Mouse (Mus musculus): ENCODE results near the gene Gk5. TPM values are rescaled to one million over a fixed set of nuclear protein-coding genes. Genes with fewer than 3 reads are reported as not detected.

Gk5 gene
- total and polyA plus RNA-seq, 2 experiments from 2014 or later = 2.2 to 7.4 TPM

DNA sequence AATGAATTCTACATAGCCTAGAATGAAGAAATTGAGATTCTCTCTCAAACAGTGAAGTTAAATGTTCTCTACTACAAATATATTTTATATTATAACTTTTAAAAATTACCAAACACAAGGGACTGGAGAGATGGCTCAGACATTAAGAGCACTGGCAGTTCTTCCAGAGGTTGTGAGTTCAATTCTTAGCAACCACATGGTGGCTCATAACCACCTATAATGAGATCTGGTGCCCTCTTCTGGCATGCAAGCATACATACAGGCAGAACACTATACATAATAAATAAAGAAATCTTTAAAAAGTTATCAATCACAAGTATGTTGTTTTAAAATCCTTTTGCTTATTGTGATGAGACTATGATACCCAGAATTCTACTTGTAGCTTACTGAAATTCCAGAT, 98.6 kb downstream of the Gk5 start:
- ATAC-seq (ENCODE audit: low FRiP score) = no peak

DNA sequence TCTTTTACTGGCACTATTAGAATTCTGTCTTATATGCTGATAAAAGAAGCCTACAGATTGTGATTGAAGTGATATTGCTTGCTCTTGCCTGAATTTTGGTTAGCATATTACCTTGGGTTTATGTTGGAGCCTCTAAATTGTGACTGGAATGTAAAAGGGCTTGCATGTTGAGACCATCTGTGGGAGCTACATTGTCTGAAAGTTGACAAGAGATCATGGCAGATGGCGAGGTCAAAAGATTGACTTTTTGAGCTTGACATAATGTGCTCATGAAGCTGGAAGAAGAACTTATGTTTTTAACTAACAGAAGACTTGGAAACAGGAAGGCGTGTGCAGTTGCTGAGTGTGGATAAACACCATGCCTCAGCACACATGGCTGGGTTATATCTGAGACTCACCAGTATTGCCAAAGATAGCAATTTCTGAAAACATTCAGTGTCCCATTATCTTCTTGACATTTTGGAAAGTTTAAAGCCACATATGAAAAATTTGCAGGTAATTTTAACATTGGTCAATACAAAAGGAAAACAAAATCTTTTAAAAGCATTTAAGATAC, 100.0 kb downstream of the Gk5 start:
- TF ChIP-seq CTCF (IDR thresholded peaks at IDR 0.05) = no peak
- 57% methylated on average over 2 of the region's 2 CpGs for WGBS
- H3K27ac ChIP-seq (ENCODE audit: low read depth, low read length) = no peak overlapping the region
- no peak for ATAC-seq (ENCODE audit: low FRiP score)
- H3K4me1 ChIP-seq (ENCODE audit: insufficient read depth, low read length) = no peaks in the 10 kb centered on the region
- H3K4me2 ChIP-seq (ENCODE audit: low read depth, low read length, poor library complexity, severe bottlenecking) = no peak overlapping the region
- no peak overlapping the region for H3K9ac ChIP-seq (replicated peaks; ENCODE audit: low read length, poor library complexity, severe bottlenecking)
- H3K9me3 ChIP-seq (ENCODE audit: low read length) = no peaks in the 10 kb centered on the region
- no peaks in the 10 kb centered on the region for H3K36me3 ChIP-seq (ENCODE audit: insufficient read depth, low read length)
- H3K27me3 ChIP-seq (ENCODE audit: insufficient read depth, low read length) = no peaks in the 10 kb centered on the region
- DNase-seq (ENCODE audit: low spot score) = peak; percentile 83
- no peak overlapping the region for H3K4me3 ChIP-seq (ENCODE audit: low read depth, low read length)

More for the DNA sequence above, 98.6 kb downstream of the Gk5 start:
- no peak for DNase-seq (ENCODE audit: low spot score)
- no peaks in the 10 kb centered on the region for H3K36me3 ChIP-seq (ENCODE audit: insufficient read depth, low read length)
- H3K4me3 ChIP-seq (ENCODE audit: low read depth, low read length) = no peak overlapping the region
- no peaks in the 10 kb centered on the region for H3K4me1 ChIP-seq (ENCODE audit: insufficient read depth, low read length)
- H3K27ac ChIP-seq (ENCODE audit: low read depth, low read length) = no peak overlapping the region
- peak; percentile 38; the same call in 1 of the 2 replicates for TF ChIP-seq CTCF (IDR thresholded peaks at IDR 0.05)
- no peak overlapping the region for H3K9ac ChIP-seq (replicated peaks; ENCODE audit: low read length, poor library complexity, severe bottlenecking)
- no peak overlapping the region for H3K4me2 ChIP-seq (ENCODE audit: low read depth, low read length, poor library complexity, severe bottlenecking)
- no peaks in the 10 kb centered on the region for H3K27me3 ChIP-seq (ENCODE audit: insufficient read depth, low read length)
- no peaks in the 10 kb centered on the region for H3K9me3 ChIP-seq (ENCODE audit: low read length)

DNA sequence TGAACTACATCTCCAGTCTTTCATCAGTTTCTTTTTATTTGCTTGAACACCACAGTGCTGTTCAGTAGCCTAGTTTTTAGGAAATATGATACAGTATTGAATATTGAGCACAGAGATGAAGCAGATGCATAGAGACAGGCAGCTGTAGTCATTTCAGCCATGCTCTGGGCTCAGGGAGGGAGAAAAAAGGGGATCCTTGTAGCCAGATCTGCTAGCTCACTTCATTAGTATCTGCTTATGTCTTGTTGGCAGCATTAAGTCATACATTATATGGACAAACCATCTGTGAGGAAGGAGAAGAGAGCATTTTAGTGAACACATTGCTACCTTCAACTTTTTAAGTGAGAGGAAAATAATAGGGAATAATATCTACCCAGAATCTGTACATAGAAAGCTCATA, 101.3 kb downstream of the Gk5 start:
- Histone ChIP-seq H3K4me3 (ENCODE audit: low read depth, low read length) (no peak overlapping the region), H3K4me2 (ENCODE audit: low read depth, low read length, poor library complexity, severe bottlenecking) (no peak overlapping the region), H3K9me3 (ENCODE audit: low read length) (no peaks in the 10 kb centered on the region), H3K36me3 (ENCODE audit: insufficient read depth, low read length) (no peaks in the 10 kb centered on the region), H3K4me1 (ENCODE audit: insufficient read depth, low read length) (no peaks in the 10 kb centered on the region), H3K27ac (ENCODE audit: low read depth, low read length) (no peak overlapping the region), H3K27me3 (ENCODE audit: insufficient read depth, low read length) (no peaks in the 10 kb centered on the region), H3K9ac (replicated peaks; ENCODE audit: low read length, poor library complexity, severe bottlenecking) (no peak overlapping the region)
- TF ChIP-seq CTCF (IDR thresholded peaks at IDR 0.05) = no peak
- no peak for ATAC-seq (ENCODE audit: low FRiP score)
- DNase-seq (ENCODE audit: low spot score) = no peak

DNA sequence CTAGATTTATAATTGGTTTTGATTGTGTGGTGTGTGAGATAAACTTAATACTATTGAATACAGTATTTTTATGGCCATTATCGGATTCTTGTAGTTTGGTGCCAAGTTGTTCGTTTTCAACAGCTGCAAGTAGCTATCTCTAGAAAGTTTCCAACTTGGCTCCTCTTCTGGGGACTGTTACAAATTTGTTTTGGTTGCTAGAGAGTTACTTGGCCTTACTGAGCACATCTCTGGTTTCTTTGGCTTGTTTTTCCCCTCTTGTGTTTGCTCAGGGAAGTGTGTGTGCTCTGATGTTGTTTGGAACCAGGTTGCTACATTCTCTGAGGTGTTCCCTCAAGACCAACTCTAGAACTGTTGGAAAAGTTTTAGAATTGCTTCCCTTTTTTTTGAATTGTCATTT, 104.1 kb downstream of the Gk5 start:
- H3K36me3 ChIP-seq (ENCODE audit: insufficient read depth, low read length) = no peaks in the 10 kb centered on the region
- WGBS = 82% methylated on average over 2 of the region's 2 CpGs
- no peak overlapping the region for H3K27ac ChIP-seq (ENCODE audit: low read depth, low read length)
- ATAC-seq (ENCODE audit: low FRiP score) = no peak
- H3K4me2 ChIP-seq (ENCODE audit: low read depth, low read length, poor library complexity, severe bottlenecking) = no peak overlapping the region
- no peak overlapping the region for H3K4me3 ChIP-seq (ENCODE audit: low read depth, low read length)
- H3K9ac ChIP-seq (replicated peaks; ENCODE audit: low read length, poor library complexity, severe bottlenecking) = no peak overlapping the region
- H3K27me3 ChIP-seq (ENCODE audit: insufficient read depth, low read length) = no peaks in the 10 kb centered on the region
- no peaks in the 10 kb centered on the region for H3K4me1 ChIP-seq (ENCODE audit: insufficient read depth, low read length)
- no peak for TF ChIP-seq CTCF (IDR thresholded peaks at IDR 0.05)
- DNase-seq (ENCODE audit: low spot score) = no peak
- no peaks in the 10 kb centered on the region for H3K9me3 ChIP-seq (ENCODE audit: low read length)

DNA sequence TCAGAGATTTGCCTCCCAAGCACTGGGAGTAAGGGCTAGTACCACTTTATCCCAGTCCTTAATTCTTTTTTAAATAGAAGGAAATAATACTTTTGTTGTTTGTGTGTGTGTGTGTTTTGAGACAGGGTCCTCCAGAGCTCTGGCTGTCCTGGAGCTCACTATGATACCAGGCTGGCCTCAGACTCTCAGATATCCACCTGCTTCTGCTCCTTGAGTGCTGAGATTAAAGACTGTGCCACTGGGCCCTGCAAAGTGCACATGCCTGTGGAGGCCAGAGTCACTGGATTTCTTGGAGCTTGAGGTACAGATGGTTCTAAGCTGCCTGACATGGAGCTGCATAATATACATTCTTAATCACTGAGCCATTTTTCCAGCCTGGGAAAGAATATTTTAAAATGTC, 109.1 kb downstream of the Gk5 start:
- no peaks in the 10 kb centered on the region for H3K4me1 ChIP-seq (ENCODE audit: insufficient read depth, low read length)
- H3K36me3 ChIP-seq (ENCODE audit: insufficient read depth, low read length) = no peaks in the 10 kb centered on the region
- H3K4me3 ChIP-seq (ENCODE audit: low read depth, low read length) = no peak overlapping the region
- no peak overlapping the region for H3K9ac ChIP-seq (replicated peaks; ENCODE audit: low read length, poor library complexity, severe bottlenecking)
- ATAC-seq (ENCODE audit: low FRiP score) (no peak), DNase-seq (ENCODE audit: low spot score) (no peak)
- H3K27me3 ChIP-seq (ENCODE audit: insufficient read depth, low read length) = no peaks in the 10 kb centered on the region
- H3K4me2 ChIP-seq (ENCODE audit: low read depth, low read length, poor library complexity, severe bottlenecking) = no peak overlapping the region
- H3K9me3 ChIP-seq (ENCODE audit: low read length) = no peaks in the 10 kb centered on the region
- TF ChIP-seq CTCF (IDR thresholded peaks at IDR 0.05) = no peak
- H3K27ac ChIP-seq (ENCODE audit: low read depth, low read length) = no peak overlapping the region

DNA sequence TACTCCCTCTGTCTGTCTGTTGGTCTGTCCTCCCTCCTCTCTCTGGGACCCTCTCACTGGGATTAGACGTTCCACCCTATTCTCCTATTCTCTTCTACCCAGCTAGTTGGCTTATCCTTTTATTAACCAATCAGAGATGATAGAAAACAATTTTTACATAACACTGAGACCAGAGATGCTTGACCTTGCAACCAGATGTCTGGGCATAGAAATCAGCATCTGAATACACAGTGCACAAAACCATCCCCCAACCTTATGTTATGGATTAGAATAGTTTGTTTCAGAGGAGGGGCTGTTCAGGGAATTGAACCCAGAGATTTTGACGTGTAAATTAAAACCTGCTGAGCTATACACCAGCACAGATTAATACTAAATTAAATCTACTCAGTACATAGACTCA, 111.1 kb downstream of the Gk5 start:
- no peak overlapping the region for H3K4me2 ChIP-seq (ENCODE audit: low read depth, low read length, poor library complexity, severe bottlenecking)
- no peaks in the 10 kb centered on the region for H3K4me1 ChIP-seq (ENCODE audit: insufficient read depth, low read length)
- DNase-seq (ENCODE audit: low spot score) = no peak
- H3K36me3 ChIP-seq (ENCODE audit: insufficient read depth, low read length) = no peaks in the 10 kb centered on the region
- H3K9me3 ChIP-seq (ENCODE audit: low read length) = no peaks in the 10 kb centered on the region
- H3K27me3 ChIP-seq (ENCODE audit: insufficient read depth, low read length) = no peaks in the 10 kb centered on the region
- TF ChIP-seq CTCF (IDR thresholded peaks at IDR 0.05) = no peak
- no peak overlapping the region for H3K27ac ChIP-seq (ENCODE audit: low read depth, low read length)
- ATAC-seq (ENCODE audit: low FRiP score) = no peak
- H3K9ac ChIP-seq (replicated peaks; ENCODE audit: low read length, poor library complexity, severe bottlenecking) = no peak overlapping the region
- 19% methylated on average over 2 of the region's 2 CpGs for WGBS
- H3K4me3 ChIP-seq (ENCODE audit: low read depth, low read length) = no peak overlapping the region

Other genes starting within 250 kb of the Gk5 start
- gene Xrn1, start 164.6 kb upstream of the Gk5 start, total RNA-seq (2014; rRNA removed) = 18.4 and 25.1 TPM in 2 replicates
- gene Xrn1, start 164.6 kb upstream of the Gk5 start, polyA plus RNA-seq (2015; fragmentation: Nextera tagmentation; extraction: Ambion mirVana) = 12.2 and 15.7 TPM in 2 replicates
- 14.0 and 15.7 TPM in 2 replicates for gene Tfdp2, start 76.9 kb downstream of the Gk5 start, total RNA-seq (2014; rRNA removed)
- 12.4 and 13.5 TPM in 2 replicates for gene Tfdp2, start 76.9 kb downstream of the Gk5 start, polyA plus RNA-seq (2015; fragmentation: Nextera tagmentation; extraction: Ambion mirVana)
- 69.1 and 84.3 TPM in 2 replicates for gene Atp1b3, start 245.1 kb downstream of the Gk5 start, total RNA-seq (2014; rRNA removed)
- 188 and 190 TPM in 2 replicates for gene Atp1b3, start 245.1 kb downstream of the Gk5 start, polyA plus RNA-seq (2015; fragmentation: Nextera tagmentation; extraction: Ambion mirVana)